Mouse (Mus musculus) hindbrain, postnatal 0 days (tissue): Measurements from ENCODE around the gene Prkcz. TPM values are rescaled to one million over a fixed set of nuclear protein-coding genes. Genes with fewer than 3 reads are reported as not detected.

Experiments
- ATAC-seq: fragments of 200-750 bp; cut with Nextera tagmentation; 2 replicates; pipeline ENCODE4 v1.8.0; 2017; ENCODE audit warnings: mild to moderate bottlenecking, moderate TSS enrichment, moderate library complexity
- DNase-seq: peaks from one replicate; pipeline ENCODE4 v3.0.0-alpha.2; 2015; ENCODE audit warnings: low spot score
- H3K27ac ChIP-seq: fragments of 300-500 bp; sonication (generic); 2 replicates; pipeline ENCODE4 v1.5.1; 2014; ENCODE audit warnings: mild to moderate bottlenecking
- H3K27me3 ChIP-seq: fragments of 300-500 bp; sonication (generic); 2 replicates; pipeline ENCODE4 v1.6.1; 2014; ENCODE audit warnings: low read length, mixed read lengths; ENCODE audit not compliant: insufficient read depth
- H3K36me3 ChIP-seq: fragments of 300-500 bp; sonication (generic); 2 replicates; pipeline ENCODE4 v1.6.1; 2014; ENCODE audit warnings: low read length, mixed read lengths; ENCODE audit not compliant: insufficient read depth
- H3K4me1 ChIP-seq: fragments of 300-500 bp; sonication (generic); 2 replicates; pipeline ENCODE4 v1.6.1; 2014; ENCODE audit warnings: antibody characterized with exemption, low read length, mixed read lengths; ENCODE audit not compliant: insufficient read depth
- H3K4me2 ChIP-seq: fragments of 300-500 bp; sonication (generic); 2 replicates; pipeline ENCODE4 v1.6.1; 2014; ENCODE audit warnings: low read depth, mild to moderate bottlenecking, low read length, moderate library complexity, mixed read lengths
- H3K4me3 ChIP-seq: fragments of 300-500 bp; sonication (generic); 2 replicates; pipeline ENCODE4 v1.5.1; 2014; ENCODE audit warnings: low read length
- H3K9ac ChIP-seq: fragments of 300-500 bp; sonication (generic); replicated peaks from 2 replicates; pipeline ENCODE4 v1.6.1; 2014; ENCODE audit warnings: mild to moderate bottlenecking, low read length, moderate library complexity, mixed read lengths
- H3K9me3 ChIP-seq: fragments of 300-500 bp; sonication (generic); 2 replicates; pipeline ENCODE4 v1.6.1; 2016; ENCODE audit warnings: low read length, mixed read lengths
- CTCF ChIP-seq: IDR thresholded peaks from 2 replicates; pipeline ENCODE4 v1.5.1; 2016; ENCODE audit warnings: antibody characterized with exemption, control low read depth, low read depth
- WGBS: fragments of 180-500 bp; shearing (Covaris S2); extraction: QIAGEN DNeasy Blood & Tissue Kit; methylation state at CpG from one replicate; pipeline ENCODE4 v1.1.7; 2014; 5-methylcytosine and 5-hydroxymethylcytosine counted together
- polyA plus RNA-seq: library from polyadenylated mRNA; unstranded; fragments of >200 nt; fragmentation: Nextera tagmentation; extraction: Ambion mirVana; gene quantifications from 2 replicates; pipeline ENCODE4 v1.2.1, GENCODE M21; 2015
- total RNA-seq: library from RNA; depleted of rRNA; stranded (reverse); fragments of >200 nt; gene quantifications from 2 replicates; pipeline ENCODE4 v1.2.3, GENCODE M21; 2014

The Prkcz gene
- total and polyA plus RNA-seq, 2 experiments from 2014 or later, result 84.2 to 85.1 TPM

- peak; percentile 31 for DNase-seq
- TF ChIP-seq CTCF, result peak; percentile 63
- no peak overlapping the region for H3K9ac ChIP-seq
- no peaks in the 10 kb centered on the region for H3K9me3 ChIP-seq
- peaks cover 3% of the 10 kb centered on the region; the same call in 1 of the 2 replicates for H3K36me3 ChIP-seq
- no peaks in the 10 kb centered on the region for H3K27me3 ChIP-seq
- H3K4me2 ChIP-seq, result no peak overlapping the region
- WGBS, result 41% methylated on average over 5 of the region's 5 CpGs
- no peak overlapping the region for H3K4me3 ChIP-seq
- no peak for ATAC-seq
- H3K4me1 ChIP-seq, result no peaks in the 10 kb centered on the region
- no peak overlapping the region for H3K27ac ChIP-seq
Observed at GRCm38 (mm10) chr4:155268382-155268781, 92.8 kb downstream of the Prkcz start.

GRCm38 (mm10) chr4:155267639-155268175, 93.5 kb downstream of the Prkcz start:
- TF ChIP-seq CTCF, result no peak
- no peak overlapping the region for H3K27ac ChIP-seq
- 0 out of 2 replicates have a peak, but pooled peaks cover 3% of the 10 kb centered on the region for H3K36me3 ChIP-seq
- no peak overlapping the region for H3K9ac ChIP-seq
- no peak for ATAC-seq
- DNase-seq, result no peak
- no peak overlapping the region for H3K4me2 ChIP-seq
- no peaks in the 10 kb centered on the region for H3K9me3 ChIP-seq
- H3K4me3 ChIP-seq, result no peak overlapping the region
- WGBS, result 49% methylated on average over 12 of the region's 12 CpGs
- no peaks in the 10 kb centered on the region for H3K27me3 ChIP-seq
- H3K4me1 ChIP-seq, result no peaks in the 10 kb centered on the region

- no peak for ATAC-seq
- WGBS, result 73% methylated on average over 7 of the region's 7 CpGs
- H3K4me2 ChIP-seq, result no peak overlapping the region
- no peaks in the 10 kb centered on the region for H3K27me3 ChIP-seq
- H3K27ac ChIP-seq, result no peak overlapping the region
- H3K4me1 ChIP-seq, result no peaks in the 10 kb centered on the region
- H3K4me3 ChIP-seq, result no peak overlapping the region
- H3K9me3 ChIP-seq, result no peaks in the 10 kb centered on the region
- DNase-seq, result no peak
- 0 out of 2 replicates have a peak, but pooled peaks cover 3% of the 10 kb centered on the region for H3K36me3 ChIP-seq
- TF ChIP-seq CTCF, result no peak
- no peak overlapping the region for H3K9ac ChIP-seq
Observed at GRCm38 (mm10) chr4:155267047-155267543, 94.1 kb downstream of the Prkcz start.

GRCm38 (mm10) chr4:155264521-155265321, 96.4 kb downstream of the Prkcz start:
- WGBS, result 51% methylated on average over 3 of the region's 3 CpGs
- H3K9ac ChIP-seq, result no peak overlapping the region; the same call in 1 of the 2 replicates

GRCm38 (mm10) chr4:155252253-155252652, 108.9 kb downstream of the Prkcz start:
- no peak for ATAC-seq
- Histone ChIP-seq H3K9ac (peak overlapping the region; percentile 13; the same call in 1 of the 2 replicates), H3K36me3 (no peaks in the 10 kb centered on the region; the same call in 1 of the 2 replicates), H3K4me1 (0 out of 2 replicates have a peak, but pooled peaks cover 6% of the 10 kb centered on the region), H3K9me3 (no peaks in the 10 kb centered on the region), H3K27ac (no peak overlapping the region), H3K27me3 (no peaks in the 10 kb centered on the region), H3K4me3 (no peak overlapping the region), H3K4me2 (0 out of 2 replicates have a peak overlapping the region, but pooled peaks have one; percentile 18)
- WGBS, result 74% methylated on average over 6 of the region's 6 CpGs
- DNase-seq, result no peak
- no peak for TF ChIP-seq CTCF

More at GRCm38 (mm10) chr4:155264521-155265321, 96.4 kb downstream of the Prkcz start:
- Histone ChIP-seq H3K4me1 (no peaks in the 10 kb centered on the region), H3K4me3 (no peak overlapping the region), H3K27ac (peak overlapping the region; percentile 16; the same call in 1 of the 2 replicates), H3K27me3 (no peaks in the 10 kb centered on the region), H3K36me3 (peaks cover 7% of the 10 kb centered on the region; the same call in 1 of the 2 replicates), H3K4me2 (no peak overlapping the region), H3K9me3 (no peaks in the 10 kb centered on the region)
- TF ChIP-seq CTCF, result no peak
- DNase-seq (peak; percentile 55), ATAC-seq (no peak)

- Histone ChIP-seq H3K9me3 (no peaks in the 10 kb centered on the region), H3K27ac (no peak overlapping the region), H3K36me3 (no peaks in the 10 kb centered on the region), H3K9ac (0 out of 2 replicates have a peak overlapping the region, but pooled peaks have one; percentile 10), H3K4me1 (0 out of 2 replicates have a peak, but pooled peaks cover 6% of the 10 kb centered on the region), H3K4me2 (peak overlapping the region; percentile 93), H3K27me3 (no peaks in the 10 kb centered on the region), H3K4me3 (no peak overlapping the region; the same call in 1 of the 2 replicates)
- DNase-seq, result peak; percentile 41
- no peak for ATAC-seq
- WGBS, result 44% methylated on average over 3 of the region's 3 CpGs
- no peak for TF ChIP-seq CTCF
Observed at GRCm38 (mm10) chr4:155251147-155251546, 110.0 kb downstream of the Prkcz start.
